Mouse (Mus musculus) ES-E14 (cell line): Measurements from ENCODE around the gene Cd36. TPM values are rescaled to one million over a fixed set of nuclear protein-coding genes. Genes with fewer than 3 reads are reported as not detected.
"Not testable (repeated sequence)": the region's sequence is repeated elsewhere in the genome, so short reads cannot be mapped to it uniquely, and the experiment has no call there.

Experiments used
- DNase-seq: peaks from one replicate; pipeline ENCODE4 v3.0.0-alpha.2; 2013; ENCODE audit warnings: low read depth, low spot score
- H3K27ac ChIP-seq: 2 replicates; pipeline ENCODE4 v1.5.1; 2012; ENCODE audit warnings: low read depth, mild to moderate bottlenecking, low read length, moderate library complexity, mixed read lengths; ENCODE audit not compliant: poor library complexity, insufficient read depth, severe bottlenecking
- H3K36me3 ChIP-seq: 2 replicates; pipeline ENCODE4 v1.6.1; 2012; ENCODE audit warnings: mild to moderate bottlenecking, low read length, moderate library complexity, mixed read lengths; ENCODE audit not compliant: control insufficient read depth, poor library complexity, insufficient read depth, severe bottlenecking
- H3K4me1 ChIP-seq, 2 experiments: fragments of 150-350 bp in 1 of 2; sonication (generic) in 1 of 2; 2 replicates each; pipeline ENCODE4 v1.6.1; 2012; ENCODE audit warnings: low read length in 2 of 2, mild to moderate bottlenecking in 1 of 2, mixed read lengths in 1 of 2; ENCODE audit not compliant: control insufficient read depth in 2 of 2, insufficient read depth in 2 of 2, poor library complexity in 1 of 2
- H3K4me3 ChIP-seq, 2 experiments: fragments of 150-350 bp in 1 of 2; sonication (generic) in 1 of 2; 2 replicates each; pipeline ENCODE4 v1.5.1; 2012; ENCODE audit warnings: low read length in 2 of 2, low read depth in 1 of 2, mild to moderate bottlenecking in 1 of 2, mixed read lengths in 1 of 2; ENCODE audit not compliant: insufficient read depth in 1 of 2, poor library complexity in 1 of 2, severe bottlenecking in 1 of 2
- H3K9ac ChIP-seq: 2 replicates; pipeline ENCODE4 v1.6.1; 2012; ENCODE audit warnings: low read depth, mild to moderate bottlenecking, low read length, mixed read lengths; ENCODE audit not compliant: poor library complexity, insufficient read depth, severe bottlenecking
- H3K9me3 ChIP-seq: fragments of 150-350 bp; sonication (generic); 2 replicates; pipeline ENCODE4 v1.6.1; 2012; ENCODE audit warnings: low read depth, mild to moderate bottlenecking, low read length; ENCODE audit not compliant: control insufficient read depth, insufficient read depth
- CHD2 ChIP-seq: IDR thresholded peaks from 2 replicates; pipeline ENCODE4 v1.6.1; 2014; ENCODE audit warnings: mild to moderate bottlenecking, low read depth, low read length, inconsistent platforms
- HCFC1 ChIP-seq: IDR thresholded peaks from 2 replicates; pipeline ENCODE4 v1.6.1; 2012; ENCODE audit warnings: low read length, inconsistent platforms, borderline replicate concordance; ENCODE audit not compliant: insufficient read depth
- MAFK ChIP-seq: IDR thresholded peaks from 2 replicates; pipeline ENCODE4 v1.6.1; 2014; ENCODE audit warnings: mild to moderate bottlenecking, low read depth, low read length, inconsistent platforms; ENCODE audit not compliant: insufficient read depth
- ZC3H11A ChIP-seq: IDR thresholded peaks from 2 replicates; pipeline ENCODE4 v1.6.1; 2012; ENCODE audit warnings: low read depth, mild to moderate bottlenecking, inconsistent platforms, low read length, borderline replicate concordance
- ZNF384 ChIP-seq: IDR thresholded peaks from 2 replicates; pipeline ENCODE4 v1.6.1; 2012; ENCODE audit warnings: low read depth, low read length, inconsistent platforms
- in situ Hi-C, 2 experiments: fragments of 600-800 bp; cut with MboI; formaldehyde crosslinking; loops; one replicate each; pipeline ENCODE4 v1.15.1; 2025; ENCODE audit warnings: low sequenced_read_pairs in 2 of 2, inconsistent platforms in 1 of 2; ENCODE audit not compliant: unreplicated experiment in 2 of 2
- total RNA-seq: library from RNA; depleted of rRNA; stranded (reverse); fragments of 300-350 nt; gene quantifications from 2 replicates; pipeline ENCODE4 v1.2.3, GENCODE M21; 2012; rRNA removed

The Cd36 gene
- total RNA-seq, result 0.11 and 0.62 TPM in 2 replicates

DNA sequence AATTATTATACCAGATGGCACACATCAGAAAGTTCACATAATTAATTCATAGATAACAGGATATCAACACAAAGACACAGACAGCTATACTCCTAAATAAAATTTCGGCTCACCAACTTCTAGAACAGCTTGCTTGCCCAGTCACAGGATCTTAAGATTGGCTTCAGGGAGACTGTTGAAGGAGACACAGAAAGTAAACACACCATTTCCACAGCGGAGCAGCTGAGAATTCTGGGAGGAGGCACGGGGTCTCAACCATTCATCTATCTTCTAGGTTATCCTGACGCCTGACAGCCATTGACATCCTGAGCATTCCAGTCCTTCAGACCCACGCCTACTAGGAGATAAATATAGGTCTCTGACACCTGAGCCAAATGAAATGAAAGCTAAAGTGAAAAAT lies at the start of gene Cd36:
Gene Cd36, minus strand, starts transcription at position 204 of the 400 bp plus-strand sequence.
- no peaks in the 10 kb centered on the region for H3K4me1 ChIP-seq
- no peak for DNase-seq
- no peak within 1 kb of the TSS for H3K27ac ChIP-seq
- H3K9me3 ChIP-seq, result no peaks in the 10 kb centered on the region
- no peak within 1 kb of the TSS for H3K9ac ChIP-seq
- in situ Hi-C loops, result no loop called here
- H3K36me3 ChIP-seq, result no peaks in the 10 kb centered on the region
- no peak for TF ChIP-seq CHD2
- H3K4me3 ChIP-seq, result no peak within 1 kb of the TSS

DNA sequence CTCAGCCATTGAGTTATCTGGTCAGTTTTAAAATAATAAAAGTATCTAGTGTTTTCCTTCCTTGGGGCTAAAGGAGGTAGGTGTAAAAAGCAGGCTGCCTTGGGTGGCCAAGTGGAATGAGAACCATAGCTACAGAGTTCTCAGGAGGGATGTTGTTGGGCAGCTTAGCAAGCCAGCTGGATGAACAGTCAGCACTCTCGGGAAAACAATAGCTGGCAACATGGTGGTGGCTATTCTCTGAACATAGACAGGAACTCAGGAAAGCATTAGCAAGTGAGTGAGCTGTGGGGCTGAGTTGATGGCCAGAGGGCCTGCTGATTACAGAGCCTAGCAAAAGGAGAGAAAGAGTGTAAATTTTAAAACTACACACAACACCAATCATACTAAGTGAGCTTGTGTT lies 45.9 kb upstream of the Cd36 start:
- Histone ChIP-seq H3K27ac (no peak overlapping the region), H3K9me3 (no peaks in the 10 kb centered on the region), H3K4me3 (no peak overlapping the region), H3K9ac (no peak overlapping the region), H3K4me1 (no peaks in the 10 kb centered on the region), H3K36me3 (no peaks in the 10 kb centered on the region)
- no peak for TF ChIP-seq MAFK
- TF ChIP-seq ZC3H11A, result no peak
- no peak for TF ChIP-seq HCFC1
- no peak for TF ChIP-seq CHD2
- no peak for TF ChIP-seq ZNF384
- no peak for DNase-seq
- in situ Hi-C loops, result no loop called here

DNA sequence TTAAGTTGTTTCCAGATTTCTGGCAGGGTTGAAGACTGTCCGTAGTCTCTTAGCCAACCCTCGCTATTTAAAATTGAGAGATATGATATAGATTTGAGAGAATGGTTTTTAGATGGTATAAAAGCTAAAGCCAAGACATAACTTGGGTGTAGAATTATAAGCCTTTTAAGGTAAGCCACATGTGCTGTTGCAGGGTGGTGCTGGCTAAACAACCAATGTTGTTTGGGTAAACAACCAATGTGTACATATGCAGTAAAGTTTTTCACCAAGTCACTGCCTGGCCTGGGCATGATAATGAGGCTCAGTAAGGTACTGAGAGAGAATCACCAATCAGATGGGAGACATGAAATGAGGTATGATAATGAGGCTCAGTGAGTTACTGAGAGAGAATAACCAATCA lies 43.0 kb upstream of the Cd36 start:
- H3K4me3 ChIP-seq, H3K27ac ChIP-seq, H3K4me1 ChIP-seq, H3K36me3 ChIP-seq, H3K9me3 ChIP-seq, in situ Hi-C loops, H3K9ac ChIP-seq, DNase-seq: not testable (repeated sequence)

DNA sequence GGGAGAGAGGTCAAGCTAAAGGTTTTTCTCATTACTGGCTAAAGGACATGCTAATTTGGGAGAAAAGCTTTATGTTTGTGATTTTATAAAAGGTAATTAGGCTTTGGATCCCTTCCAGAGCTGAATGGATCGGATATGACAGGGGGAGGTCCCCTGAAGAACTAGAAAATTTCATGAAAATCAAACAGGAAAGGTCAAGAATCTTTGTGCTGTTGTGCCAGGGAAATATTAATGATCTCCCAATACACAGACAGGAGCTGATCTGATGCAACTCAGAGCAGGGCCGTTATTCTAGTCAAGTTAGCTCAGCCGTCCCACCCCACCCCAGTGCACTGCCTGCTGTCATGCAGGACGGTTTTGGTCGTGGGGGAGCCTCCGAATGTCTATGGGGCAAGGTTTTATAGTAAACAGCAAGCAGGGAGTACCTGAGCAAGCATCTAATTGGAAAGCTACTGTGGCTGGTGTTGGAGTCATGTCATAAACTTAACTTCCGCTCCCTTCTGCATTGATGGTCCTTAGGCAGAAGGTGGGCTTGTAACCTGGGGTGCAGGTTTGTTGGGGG lies 40.5 kb upstream of the Cd36 start:
- H3K36me3 ChIP-seq, result no peaks in the 10 kb centered on the region
- DNase-seq, result no peak
- no peak for TF ChIP-seq HCFC1
- TF ChIP-seq MAFK, result no peak
- no peak overlapping the region for H3K27ac ChIP-seq
- in situ Hi-C loops, result no loop called here
- peaks cover 0 to 2% of the 10 kb centered on the region in 2 experiments; a peak in 1 of 4 replicates for H3K4me1 ChIP-seq
- H3K9ac ChIP-seq, result no peak overlapping the region
- H3K9me3 ChIP-seq, result no peaks in the 10 kb centered on the region
- no peak overlapping the region for H3K4me3 ChIP-seq

DNA sequence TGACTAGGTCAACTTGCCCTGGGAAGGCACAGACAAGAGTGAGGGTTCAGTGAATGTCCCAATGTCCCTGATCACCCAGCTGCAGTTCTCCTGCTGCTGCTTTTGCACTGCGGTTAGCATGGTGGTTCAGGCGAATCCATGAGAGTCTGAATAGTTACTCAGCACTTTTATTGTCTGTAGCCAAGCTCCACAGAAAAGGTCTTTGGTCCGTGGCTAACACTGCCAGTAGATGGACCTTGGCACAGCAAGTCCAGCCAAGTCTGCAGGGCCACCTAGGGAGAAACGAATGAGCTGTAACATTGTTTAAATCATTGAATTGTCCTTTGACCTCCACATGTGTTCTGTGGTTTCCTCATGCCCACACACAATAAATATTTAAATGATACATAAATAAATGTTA lies 39.9 kb upstream of the Cd36 start:
- in situ Hi-C loops, result no loop called here
- TF ChIP-seq ZNF384 (no peak), ZC3H11A (no peak), MAFK (no peak), HCFC1 (no peak), CHD2 (no peak)
- no peaks in the 10 kb centered on the region for H3K36me3 ChIP-seq
- no peak overlapping the region for H3K9ac ChIP-seq
- H3K27ac ChIP-seq, result no peak overlapping the region
- no peak for DNase-seq
- no peak overlapping the region for H3K4me3 ChIP-seq
- H3K9me3 ChIP-seq, result no peaks in the 10 kb centered on the region
- peaks cover 0 to 2% of the 10 kb centered on the region in 2 experiments; a peak in 1 of 4 replicates for H3K4me1 ChIP-seq
